Mouse (Mus musculus): ENCODE measurements around the gene Dusp22.

- TF ChIP-seq CTCF (IDR thresholded peaks at IDR 0.05; ENCODE audit: low read depth) (no peak), EP300 (IDR thresholded peaks at IDR 0.05; ENCODE audit: low read depth) (no peak)
These were observed 53.8 kb downstream of the Dusp22 start for GRCm38 (mm10) chr13:30713621-30714020.
